Mouse (Mus musculus): Measurements from ENCODE around the gene Olfr773. TPM values are rescaled to one million over a fixed set of nuclear protein-coding genes. Genes with fewer than 3 reads are reported as not detected.
"Not testable (repeated sequence)": the region's sequence is repeated elsewhere in the genome, so short reads cannot be mapped to it uniquely, and the experiment has no call there.

Gene Olfr773
- not detected in 2 replicates for total RNA-seq (2014; fragmentation: Nextera tagmentation)
- total RNA-seq (2017), result not detected in 2 replicates

DNA sequence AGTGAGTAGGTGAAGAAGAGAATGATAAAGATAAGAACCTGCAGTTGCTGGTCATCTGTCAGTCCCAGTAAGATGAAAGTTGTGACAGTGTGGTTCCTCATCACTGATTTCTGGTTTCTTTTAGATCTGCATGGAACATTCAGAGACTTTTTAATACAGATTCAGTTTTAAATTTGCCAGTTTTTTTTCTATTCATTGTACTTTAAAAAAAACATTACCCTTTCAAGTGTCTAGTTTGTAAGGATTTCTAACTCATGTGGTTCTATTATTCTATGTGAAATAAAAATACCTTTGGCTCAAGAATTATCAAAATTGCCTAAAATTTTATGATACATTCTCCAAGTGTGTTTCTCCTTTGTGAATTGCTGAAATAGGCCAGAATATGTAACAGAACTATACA lies at the start of gene Olfr773:
Gene Olfr773, minus strand, starts transcription at position 101 of the 400 bp plus-strand sequence.
- ATAC-seq (replicated peaks; ENCODE audit: low FRiP score, low TSS enrichment, poor library complexity, severe bottlenecking), result not testable (repeated sequence)

DNA sequence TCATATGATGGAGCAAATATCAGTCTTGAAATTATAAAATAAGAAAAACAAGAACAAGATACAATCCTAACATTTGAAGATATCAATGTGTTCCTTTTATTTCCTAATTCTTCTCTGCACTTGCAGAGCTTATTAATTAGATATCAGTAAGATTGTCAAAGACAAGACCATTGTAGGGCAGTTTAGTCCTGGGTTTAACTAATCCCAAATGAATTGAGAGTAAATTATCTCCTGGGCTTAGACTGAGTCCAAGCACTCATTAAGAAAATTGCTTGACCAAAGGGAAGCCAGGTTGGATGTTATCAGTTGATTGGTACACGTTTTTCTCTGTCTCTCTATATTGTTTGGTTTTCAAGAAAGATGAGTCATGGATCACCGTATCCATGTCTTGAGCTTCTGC lies 48.7 kb upstream of the Olfr773 start, which contains the start of gene Olfr774:
Gene Olfr774, plus strand, starts transcription at position 301 of the 400 bp plus-strand sequence.
- ATAC-seq (replicated peaks; ENCODE audit: low FRiP score, low TSS enrichment, poor library complexity, severe bottlenecking), result no peak

GRCm38 (mm10) chr10:129230737-129231136 lies 43.5 kb upstream of the Olfr773 start:
- ATAC-seq (replicated peaks; ENCODE audit: low FRiP score, low TSS enrichment, poor library complexity, severe bottlenecking), result no peak

- not testable (repeated sequence) for ATAC-seq (replicated peaks; ENCODE audit: low FRiP score, low TSS enrichment, poor library complexity, severe bottlenecking)
Observed at GRCm38 (mm10) chr10:129177821-129178220, 9.4 kb downstream of the Olfr773 start, which contains the start of gene Olfr772. Gene Olfr772 (minus strand): TSS chr10:129177921.

DNA sequence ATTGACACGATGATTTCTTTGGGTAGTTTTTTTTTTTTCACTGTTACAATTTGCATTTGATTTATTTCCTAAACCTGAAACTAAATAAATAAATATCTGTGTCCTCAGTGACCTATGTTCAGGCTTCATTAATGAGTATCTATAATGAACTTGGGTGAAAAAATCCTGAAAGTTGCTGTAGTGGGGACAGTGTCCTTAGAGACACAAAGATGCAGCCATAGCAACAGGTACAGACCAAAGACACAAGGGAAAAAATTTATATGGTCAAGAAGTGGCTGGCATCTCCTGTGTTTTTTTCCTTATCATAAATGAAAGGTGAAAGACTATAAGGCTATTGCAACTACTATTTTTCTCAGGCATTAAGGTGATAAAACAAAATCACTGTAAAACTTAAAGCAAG lies 22.6 kb downstream of the Olfr773 start, which contains the start of gene Olfr771:
Gene Olfr771, minus strand, starts transcription at position 101 of the 400 bp plus-strand sequence.
- no peak for ATAC-seq (replicated peaks; ENCODE audit: low FRiP score, low TSS enrichment, poor library complexity, severe bottlenecking)

DNA sequence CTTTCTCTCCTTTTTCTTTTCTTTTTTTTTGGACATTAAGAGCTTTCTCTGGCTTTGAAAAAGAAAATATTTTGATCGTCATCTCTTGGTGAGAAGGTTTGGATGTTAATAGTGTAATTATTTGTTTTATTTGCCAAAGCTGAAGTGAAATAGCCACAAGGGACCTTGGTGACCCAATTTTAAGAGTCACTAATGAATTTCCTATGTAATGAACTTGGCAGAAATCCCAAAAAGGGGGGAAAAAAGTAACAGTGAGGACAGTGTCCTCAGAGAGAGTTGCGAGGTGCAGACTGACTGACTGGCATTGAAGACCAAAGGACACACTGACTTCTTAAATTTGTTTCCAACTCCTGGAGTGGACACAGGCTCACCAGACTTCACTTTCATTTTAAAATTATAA lies 48.3 kb downstream of the Olfr773 start, which contains the start of gene Olfr770:
Gene Olfr770, minus strand, starts transcription at position 101 of the 400 bp plus-strand sequence.
- ATAC-seq (replicated peaks; ENCODE audit: low FRiP score, low TSS enrichment, poor library complexity, severe bottlenecking), result no peak

Other genes starting within 250 kb of the Olfr773 start
- gene Mettl7b, start 226.4 kb downstream of the Olfr773 start, total RNA-seq (2014; fragmentation: Nextera tagmentation), result not detected in 2 replicates
- not detected in 2 replicates for gene Mettl7b, start 226.4 kb downstream of the Olfr773 start, total RNA-seq (2017)
- not detected in 2 replicates for gene Olfr9, start 198.0 kb downstream of the Olfr773 start, total RNA-seq (2014; fragmentation: Nextera tagmentation)
- not detected in 2 replicates for gene Olfr9, start 198.0 kb downstream of the Olfr773 start, total RNA-seq (2017)
- gene Olfr763, start 176.6 kb downstream of the Olfr773 start, total RNA-seq (2014; fragmentation: Nextera tagmentation), result not detected in 2 replicates
- gene Olfr763, start 176.6 kb downstream of the Olfr773 start, total RNA-seq (2017), result not detected in 2 replicates
- gene Olfr764-ps1, start 147.5 kb downstream of the Olfr773 start, total RNA-seq (2014; fragmentation: Nextera tagmentation), result not detected in 2 replicates
- not detected in 2 replicates for gene Olfr764-ps1, start 147.5 kb downstream of the Olfr773 start, total RNA-seq (2017)
- not detected in 2 replicates for gene Olfr765, start 137.4 kb downstream of the Olfr773 start, total RNA-seq (2014; fragmentation: Nextera tagmentation)
- gene Olfr765, start 137.4 kb downstream of the Olfr773 start, total RNA-seq (2017), result not detected in 2 replicates
- gene Olfr766-ps1, start 118.4 kb downstream of the Olfr773 start, total RNA-seq (2014; fragmentation: Nextera tagmentation), result not detected in 2 replicates
- not detected in 2 replicates for gene Olfr766-ps1, start 118.4 kb downstream of the Olfr773 start, total RNA-seq (2017)
- not detected in 2 replicates for gene Olfr767, start 104.5 kb downstream of the Olfr773 start, total RNA-seq (2014; fragmentation: Nextera tagmentation)
- not detected in 2 replicates for gene Olfr767, start 104.5 kb downstream of the Olfr773 start, total RNA-seq (2017)
- gene Olfr768, start 88.0 kb downstream of the Olfr773 start, total RNA-seq (2014; fragmentation: Nextera tagmentation), result not detected in 2 replicates
- not detected in 2 replicates for gene Olfr768, start 88.0 kb downstream of the Olfr773 start, total RNA-seq (2017)
- not detected in 2 replicates for gene Olfr769, start 69.6 kb downstream of the Olfr773 start, total RNA-seq (2014; fragmentation: Nextera tagmentation)
- gene Olfr769, start 69.6 kb downstream of the Olfr773 start, total RNA-seq (2017), result not detected in 2 replicates
- gene Olfr770, start 48.4 kb downstream of the Olfr773 start, total RNA-seq (2014; fragmentation: Nextera tagmentation), result not detected in 2 replicates
- not detected in 2 replicates for gene Olfr770, start 48.4 kb downstream of the Olfr773 start, total RNA-seq (2017)
- not detected in 2 replicates for gene Olfr771, start 22.7 kb downstream of the Olfr773 start, total RNA-seq (2014; fragmentation: Nextera tagmentation)
- not detected in 2 replicates for gene Olfr771, start 22.7 kb downstream of the Olfr773 start, total RNA-seq (2017)
- not detected in 2 replicates for gene Olfr772, start 9.5 kb downstream of the Olfr773 start, total RNA-seq (2014; fragmentation: Nextera tagmentation)
- gene Olfr772, start 9.5 kb downstream of the Olfr773 start, total RNA-seq (2017), result not detected in 2 replicates
- not detected in 2 replicates for gene Olfr774, start 48.8 kb upstream of the Olfr773 start, total RNA-seq (2014; fragmentation: Nextera tagmentation)
- not detected in 2 replicates for gene Olfr774, start 48.8 kb upstream of the Olfr773 start, total RNA-seq (2017)
- not detected in 2 replicates for gene Olfr775, start 61.0 kb upstream of the Olfr773 start, total RNA-seq (2014; fragmentation: Nextera tagmentation)
- not detected in 2 replicates for gene Olfr775, start 61.0 kb upstream of the Olfr773 start, total RNA-seq (2017)
- gene Olfr776, start 71.7 kb upstream of the Olfr773 start, total RNA-seq (2014; fragmentation: Nextera tagmentation), result not detected in 2 replicates
- gene Olfr776, start 71.7 kb upstream of the Olfr773 start, total RNA-seq (2017), result not detected in 2 replicates
- gene Olfr777, start 84.1 kb upstream of the Olfr773 start, total RNA-seq (2014; fragmentation: Nextera tagmentation), result not detected in 2 replicates
- not detected in 2 replicates for gene Olfr777, start 84.1 kb upstream of the Olfr773 start, total RNA-seq (2017)
- not detected in 2 replicates for gene Olfr780, start 130.7 kb upstream of the Olfr773 start, total RNA-seq (2014; fragmentation: Nextera tagmentation)
- gene Olfr780, start 130.7 kb upstream of the Olfr773 start, total RNA-seq (2017), result not detected in 2 replicates
- gene Olfr781, start 141.4 kb upstream of the Olfr773 start, total RNA-seq (2014; fragmentation: Nextera tagmentation), result not detected in 2 replicates
- not detected in 2 replicates for gene Olfr781, start 141.4 kb upstream of the Olfr773 start, total RNA-seq (2017)
- not detected in 2 replicates for gene Olfr782, start 161.4 kb upstream of the Olfr773 start, total RNA-seq (2014; fragmentation: Nextera tagmentation)
- not detected in 2 replicates for gene Olfr782, start 161.4 kb upstream of the Olfr773 start, total RNA-seq (2017)
- 0.66 TPM in 1 of 2 replicates, not detected in the other for gene Olfr784, start 196.7 kb upstream of the Olfr773 start, total RNA-seq (2014; fragmentation: Nextera tagmentation)
- gene Olfr784, start 196.7 kb upstream of the Olfr773 start, total RNA-seq (2017), result not detected in 2 replicates
- gene Olfr785, start 218.0 kb upstream of the Olfr773 start, total RNA-seq (2014; fragmentation: Nextera tagmentation), result not detected in 2 replicates
- gene Olfr785, start 218.0 kb upstream of the Olfr773 start, total RNA-seq (2017), result not detected in 2 replicates
- gene Olfr786, start 239.9 kb upstream of the Olfr773 start, total RNA-seq (2014; fragmentation: Nextera tagmentation), result not detected in 2 replicates
- not detected in 2 replicates for gene Olfr786, start 239.9 kb upstream of the Olfr773 start, total RNA-seq (2017)

Measured in megakaryocyte-erythroid progenitor cell, adult 5-6 weeks (primary cell).